Mouse (Mus musculus) embryonic facial prominence, embryonic 13.5 days (tissue): ENCODE data around the gene Lrrc73. TPM values are rescaled to one million over a fixed set of nuclear protein-coding genes. Genes with fewer than 3 reads are reported as not detected.

Source experiments
- ATAC-seq: fragments of 200-750 bp; cut with Nextera tagmentation; 2 replicates; pipeline ENCODE4 v1.8.0; 2017; ENCODE audit warnings: low read depth; ENCODE audit not compliant: insufficient number of reproducible peaks, insufficient read depth, low FRiP score, low TSS enrichment
- H3K27ac ChIP-seq: fragments of 300-500 bp; sonication (generic); 2 replicates; pipeline ENCODE4 v1.5.1; 2015; ENCODE audit warnings: moderate library complexity, mild to moderate bottlenecking, inconsistent platforms
- H3K27me3 ChIP-seq: fragments of 300-500 bp; sonication (generic); 2 replicates; pipeline ENCODE4 v1.6.1; 2015; ENCODE audit warnings: mild to moderate bottlenecking, inconsistent platforms
- H3K36me3 ChIP-seq: fragments of 300-500 bp; sonication (generic); 2 replicates; pipeline ENCODE4 v1.6.1; 2015; ENCODE audit warnings: mild to moderate bottlenecking, inconsistent platforms
- H3K4me1 ChIP-seq: fragments of 300-500 bp; sonication (generic); 2 replicates; pipeline ENCODE4 v1.6.1; 2015; ENCODE audit warnings: inconsistent platforms
- H3K4me2 ChIP-seq: fragments of 300-500 bp; sonication (generic); 2 replicates; pipeline ENCODE4 v1.6.1; 2015; ENCODE audit warnings: moderate library complexity, mild to moderate bottlenecking, inconsistent platforms
- H3K4me3 ChIP-seq: fragments of 300-500 bp; sonication (generic); 2 replicates; pipeline ENCODE4 v1.5.1; 2015; ENCODE audit warnings: mild to moderate bottlenecking, inconsistent platforms
- H3K9ac ChIP-seq: fragments of 300-500 bp; sonication (generic); 2 replicates; pipeline ENCODE4 v1.6.1; 2015; ENCODE audit warnings: mild to moderate bottlenecking, inconsistent platforms
- H3K9me3 ChIP-seq: fragments of 300-500 bp; sonication (generic); 2 replicates; pipeline ENCODE4 v1.6.1; 2016; ENCODE audit warnings: inconsistent platforms
- WGBS: fragments of 180-500 bp; shearing (Covaris S2); methylation state at CpG from one replicate; pipeline ENCODE4 v1.1.7; 2015; ENCODE audit warnings: mixed read lengths; 5-methylcytosine and 5-hydroxymethylcytosine counted together
- polyA plus RNA-seq: library from polyadenylated mRNA; unstranded; fragments of >200 nt; fragmentation: Nextera tagmentation; extraction: Ambion mirVana; gene quantifications from 2 replicates; pipeline ENCODE4 v1.2.1, GENCODE M21; 2015

The Lrrc73 gene
- polyA plus RNA-seq, 1 experiment from 2014 or later, result 1.4 TPM

DNA sequence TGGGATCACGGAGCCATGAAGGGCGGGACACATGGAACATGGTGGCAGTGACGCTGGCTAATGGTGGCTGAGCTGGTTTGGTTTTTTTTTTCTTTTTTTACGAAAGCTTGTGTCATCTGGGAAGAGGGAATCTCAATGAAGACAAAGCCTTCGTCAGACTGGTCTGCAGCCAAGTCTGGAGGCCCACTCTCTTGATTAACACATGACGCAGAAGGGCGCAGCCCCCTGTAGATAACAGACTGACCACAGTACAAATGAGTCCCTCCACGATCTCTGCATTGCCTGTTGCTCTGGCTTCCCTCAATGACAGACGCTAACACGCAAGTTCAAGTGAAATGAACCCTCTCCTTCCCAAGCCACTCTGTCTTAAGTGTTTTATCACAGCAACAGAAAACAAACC, 22.2 kb downstream of the Lrrc73 start:
- Histone ChIP-seq H3K27ac (peak overlapping the region; percentile 77), H3K4me3 (no peak overlapping the region), H3K36me3 (peaks cover 53% of the 10 kb centered on the region), H3K27me3 (no peaks in the 10 kb centered on the region), H3K4me2 (no peak overlapping the region), H3K4me1 (peaks cover 78% of the 10 kb centered on the region), H3K9me3 (no peaks in the 10 kb centered on the region), H3K9ac (peak overlapping the region; percentile 32; the same call in 1 of the 2 replicates)
- no peak for ATAC-seq
- 90% methylated on average over 10 of the region's 10 CpGs for WGBS

DNA sequence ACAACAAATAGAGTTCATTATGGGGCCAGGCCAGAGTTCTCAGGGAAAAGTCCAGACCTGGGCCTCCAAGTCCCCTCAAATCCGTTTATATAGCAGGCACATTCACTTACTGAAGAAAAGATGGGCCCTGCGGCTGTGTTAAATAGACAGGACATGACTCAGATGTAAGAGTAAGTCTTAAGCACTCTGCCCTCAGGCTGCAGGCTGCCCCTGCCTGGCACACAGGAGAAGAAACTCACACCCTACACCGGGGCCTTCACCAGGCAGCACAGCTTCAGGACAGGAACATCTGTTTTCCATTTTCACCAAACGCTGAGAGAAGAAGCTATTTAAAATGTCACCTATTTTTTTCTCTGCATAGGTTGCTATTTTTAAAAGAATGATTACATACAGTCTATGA, 24.3 kb downstream of the Lrrc73 start:
- Histone ChIP-seq H3K27ac (peak overlapping the region; percentile 90), H3K4me3 (no peak overlapping the region), H3K9ac (peak overlapping the region; percentile 52), H3K36me3 (peaks cover 38% of the 10 kb centered on the region), H3K27me3 (no peaks in the 10 kb centered on the region), H3K4me1 (peaks cover 85% of the 10 kb centered on the region), H3K9me3 (no peaks in the 10 kb centered on the region), H3K4me2 (peak overlapping the region; percentile 35)
- ATAC-seq, result no peak
- 9% methylated on average over 4 of the region's 4 CpGs for WGBS

- 44% methylated on average over 12 of the region's 12 CpGs for WGBS
- no peak for ATAC-seq
- H3K27ac ChIP-seq, result peak overlapping the region; percentile 90
- peak overlapping the region; percentile 35 for H3K4me2 ChIP-seq
- no peaks in the 10 kb centered on the region for H3K9me3 ChIP-seq
- no peak overlapping the region for H3K4me3 ChIP-seq
- peaks cover 81% of the 10 kb centered on the region for H3K4me1 ChIP-seq
- H3K27me3 ChIP-seq, result no peaks in the 10 kb centered on the region
- H3K9ac ChIP-seq, result peak overlapping the region; percentile 46; the same call in 1 of the 2 replicates
- peaks cover 32% of the 10 kb centered on the region for H3K36me3 ChIP-seq
These were observed 24.9 kb downstream of the Lrrc73 start for GRCm38 (mm10) chr17:46278011-46278765.

DNA sequence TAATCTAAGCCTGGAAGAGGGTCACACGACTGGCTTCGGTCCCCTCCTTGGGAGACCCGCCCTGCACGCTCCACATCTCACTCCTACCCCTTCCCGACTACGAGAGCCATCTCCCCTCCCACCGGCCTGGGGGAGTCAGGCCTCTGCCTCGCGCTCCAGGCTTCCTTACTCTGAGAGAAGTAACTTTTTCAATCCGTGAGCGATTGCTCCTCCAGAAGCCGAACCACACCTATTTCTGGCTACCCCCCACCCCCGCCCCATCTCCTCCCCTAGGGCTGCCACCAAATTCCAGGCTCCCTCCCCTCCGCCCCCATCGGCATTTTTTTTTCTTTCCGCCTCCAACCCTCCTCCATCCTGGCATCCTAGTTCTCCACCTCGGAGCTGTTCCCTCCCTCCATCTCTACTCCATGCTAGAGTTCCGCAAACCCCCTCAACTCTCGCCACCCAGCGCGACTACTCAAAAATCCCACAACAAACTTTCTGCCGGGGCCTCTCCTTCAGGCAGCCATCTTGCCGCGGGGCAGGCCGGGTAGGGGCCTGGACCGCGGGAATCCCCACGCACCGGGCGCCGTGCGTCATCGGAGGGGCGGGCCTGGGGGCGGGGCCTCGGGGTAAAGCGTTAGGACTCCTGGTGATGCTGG, 29.3 kb downstream of the Lrrc73 start, which contains the start of gene Tjap1:
Gene Tjap1, minus strand, starts transcription at position 544 of the 641 bp plus-strand sequence.
- under 1% methylated on average over 37 of the region's 37 CpGs for WGBS
- H3K27me3 ChIP-seq, result no peaks in the 10 kb centered on the region
- H3K27ac ChIP-seq, result peak within 1 kb of the TSS; percentile 97
- H3K4me1 ChIP-seq, result peaks cover 49% of the 10 kb centered on the region
- ATAC-seq, result peak; percentile 88
- H3K9me3 ChIP-seq, result no peaks in the 10 kb centered on the region
- peak within 1 kb of the TSS; percentile 93 for H3K4me2 ChIP-seq
- peak within 1 kb of the TSS; percentile 73 for H3K4me3 ChIP-seq
- H3K36me3 ChIP-seq, result peaks cover 28% of the 10 kb centered on the region
- H3K9ac ChIP-seq, result peak within 1 kb of the TSS; percentile 87

DNA sequence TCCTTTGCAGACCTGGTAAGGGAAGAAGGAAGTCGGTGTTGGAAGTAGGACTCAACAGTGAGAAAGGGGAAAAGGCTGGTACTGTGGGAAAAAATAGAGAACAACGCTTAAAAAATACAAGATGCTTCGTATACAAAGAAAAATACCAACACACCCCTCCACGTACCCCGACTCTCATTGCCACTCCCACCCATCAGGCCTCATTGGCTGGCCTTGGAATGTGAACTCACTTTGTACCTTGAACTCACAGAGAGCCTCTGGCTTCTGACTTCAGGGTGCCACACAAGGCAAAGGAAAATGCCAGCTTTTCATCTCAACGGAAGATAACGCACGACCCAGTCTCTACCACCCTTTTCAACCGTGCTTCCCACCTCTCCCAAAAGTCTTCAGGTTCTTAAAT, 29.8 kb downstream of the Lrrc73 start:
- H3K9me3 ChIP-seq, result no peaks in the 10 kb centered on the region
- WGBS, result 21% methylated on average over 9 of the region's 9 CpGs
- H3K36me3 ChIP-seq, result peaks cover 26% of the 10 kb centered on the region
- H3K27me3 ChIP-seq, result no peaks in the 10 kb centered on the region
- peaks cover 49% of the 10 kb centered on the region for H3K4me1 ChIP-seq
- ATAC-seq, result no peak
- H3K4me3 ChIP-seq, result peak overlapping the region; percentile 73
- peak overlapping the region; percentile 93 for H3K4me2 ChIP-seq
- peak overlapping the region; percentile 87; the same call in 1 of the 2 replicates for H3K9ac ChIP-seq
- H3K27ac ChIP-seq, result peak overlapping the region; percentile 97

GRCm38 (mm10) chr17:46283911-46284310, 30.6 kb downstream of the Lrrc73 start:
- Histone ChIP-seq H3K9me3 (no peaks in the 10 kb centered on the region), H3K4me1 (peaks cover 45% of the 10 kb centered on the region), H3K36me3 (peaks cover 19% of the 10 kb centered on the region), H3K9ac (no peak overlapping the region), H3K4me2 (no peak overlapping the region), H3K27ac (no peak overlapping the region), H3K27me3 (no peaks in the 10 kb centered on the region), H3K4me3 (no peak overlapping the region)
- 87% methylated on average over 8 of the region's 8 CpGs for whole genome bisulfite sequencing
- no peak for ATAC-seq

- Histone ChIP-seq H3K4me2 (no peak overlapping the region), H3K9ac (no peak overlapping the region), H3K4me3 (no peak overlapping the region), H3K9me3 (no peaks in the 10 kb centered on the region), H3K4me1 (peaks cover 43% of the 10 kb centered on the region), H3K27me3 (no peaks in the 10 kb centered on the region), H3K27ac (no peak overlapping the region), H3K36me3 (peaks cover 12% of the 10 kb centered on the region)
- 47% methylated on average over 7 of the region's 7 CpGs for WGBS
- no peak for ATAC-seq
These were observed 31.3 kb downstream of the Lrrc73 start for GRCm38 (mm10) chr17:46284653-46285052.

- H3K36me3 ChIP-seq, result peaks cover 4% of the 10 kb centered on the region
- no peak for ATAC-seq
These were observed 32.1 kb downstream of the Lrrc73 start for GRCm38 (mm10) chr17:46285407-46285806.

DNA sequence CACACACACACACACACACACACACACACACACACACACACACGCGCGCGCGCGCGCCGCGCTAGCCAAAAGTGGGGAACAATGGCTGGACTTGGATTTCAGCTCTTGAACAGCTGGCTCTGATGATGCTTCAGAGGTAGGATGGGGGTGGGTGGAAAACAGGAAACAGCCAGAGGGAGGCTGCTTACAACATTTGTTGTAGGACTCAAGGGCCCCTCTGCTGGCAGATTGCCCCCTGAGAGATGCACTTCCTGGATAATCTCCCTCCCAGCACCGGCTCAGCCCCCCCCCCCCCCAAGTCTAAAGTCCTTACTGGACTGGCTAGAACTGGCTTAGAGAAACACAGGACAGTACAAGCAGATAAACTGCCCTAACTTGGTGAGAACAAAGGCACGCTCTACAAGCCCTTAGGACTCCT, 34.4 kb downstream of the Lrrc73 start:
- peak overlapping the region; percentile 39 for H3K4me2 ChIP-seq
- WGBS, result 23% methylated on average over 11 of the region's 11 CpGs
- H3K36me3 ChIP-seq, result no peaks in the 10 kb centered on the region
- no peaks in the 10 kb centered on the region for H3K9me3 ChIP-seq
- peaks cover 5% of the 10 kb centered on the region for H3K27me3 ChIP-seq
- H3K4me1 ChIP-seq, result peaks cover 21% of the 10 kb centered on the region
- peak overlapping the region; percentile 40 for H3K9ac ChIP-seq
- peak overlapping the region; percentile 75 for H3K27ac ChIP-seq
- H3K4me3 ChIP-seq, result peak overlapping the region; percentile 13; the same call in 1 of the 2 replicates
- peak; percentile 48; the same call in 1 of the 2 replicates for ATAC-seq

More at GRCm38 (mm10) chr17:46285407-46285806, 32.1 kb downstream of the Lrrc73 start:
- Histone ChIP-seq H3K27me3 (no peaks in the 10 kb centered on the region), H3K4me3 (no peak overlapping the region), H3K9ac (no peak overlapping the region), H3K9me3 (no peaks in the 10 kb centered on the region), H3K27ac (no peak overlapping the region), H3K4me2 (no peak overlapping the region), H3K4me1 (peaks cover 38% of the 10 kb centered on the region)
- WGBS, result 62% methylated on average over 6 of the region's 6 CpGs

DNA sequence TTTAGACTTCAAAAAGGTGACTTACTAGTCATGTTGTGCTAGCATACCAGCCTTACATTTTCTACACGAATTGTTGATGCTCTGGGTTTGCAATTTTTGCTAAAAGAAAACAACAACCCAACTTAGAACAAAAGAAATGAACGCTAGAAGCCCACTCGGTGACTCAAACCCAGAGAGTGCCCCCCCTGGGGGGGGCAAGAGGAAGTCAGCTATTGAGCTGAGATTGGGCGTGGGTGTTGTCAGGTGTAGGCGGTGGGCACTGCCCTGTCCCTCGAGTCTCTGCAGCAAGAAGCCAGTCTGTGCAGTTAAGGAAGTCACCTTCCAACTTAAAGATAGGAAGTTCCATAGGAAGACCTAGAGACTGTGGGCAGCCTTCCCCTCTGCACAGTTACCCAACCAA, 43.3 kb downstream of the Lrrc73 start:
- WGBS, result 60% methylated on average over 6 of the region's 6 CpGs
- H3K27me3 ChIP-seq, result peaks cover 75% of the 10 kb centered on the region
- H3K36me3 ChIP-seq, result no peaks in the 10 kb centered on the region
- no peaks in the 10 kb centered on the region for H3K9me3 ChIP-seq
- ATAC-seq, result no peak
- H3K27ac ChIP-seq, result no peak overlapping the region
- H3K4me2 ChIP-seq, result no peak overlapping the region
- H3K9ac ChIP-seq, result no peak overlapping the region
- peaks cover 18% of the 10 kb centered on the region for H3K4me1 ChIP-seq
- H3K4me3 ChIP-seq, result peak overlapping the region; percentile 65; the same call in 1 of the 2 replicates

- WGBS, result 13% methylated on average over 6 of the region's 6 CpGs
- ATAC-seq, result no peak
- no peak overlapping the region for H3K27ac ChIP-seq
- peaks cover 75% of the 10 kb centered on the region for H3K27me3 ChIP-seq
- H3K9me3 ChIP-seq, result no peaks in the 10 kb centered on the region
- peaks cover 18% of the 10 kb centered on the region for H3K4me1 ChIP-seq
- H3K4me2 ChIP-seq, result peak overlapping the region; percentile 99
- H3K4me3 ChIP-seq, result peak overlapping the region; percentile 65
- H3K36me3 ChIP-seq, result no peaks in the 10 kb centered on the region
- peak overlapping the region; percentile 73 for H3K9ac ChIP-seq
These were observed 43.7 kb downstream of the Lrrc73 start for GRCm38 (mm10) chr17:46297028-46297363.
